Mouse (Mus musculus) hindbrain, embryonic 10.5 days (tissue): ENCODE data around the gene Ruvbl2. TPM values are rescaled to one million over a fixed set of nuclear protein-coding genes. Genes with fewer than 3 reads are reported as not detected.
A peak's percentile ranks its signal among the peaks of the same experiment; 100 is the strongest.

Experiments used
- DNase-seq: peaks from one replicate; pipeline ENCODE4 v3.0.0-alpha.2; 2017; ENCODE audit warnings: low spot score
- H3K27ac ChIP-seq: fragments of 300-500 bp; sonication (generic); 2 replicates; pipeline ENCODE4 v1.5.1; 2016; ENCODE audit warnings: mild to moderate bottlenecking, moderate library complexity
- H3K27me3 ChIP-seq: fragments of 300-500 bp; sonication (generic); 2 replicates; pipeline ENCODE4 v1.6.1; 2016; ENCODE audit warnings: mild to moderate bottlenecking; ENCODE audit not compliant: poor library complexity, insufficient read depth, severe bottlenecking
- H3K36me3 ChIP-seq: fragments of 300-500 bp; sonication (generic); 2 replicates; pipeline ENCODE4 v1.6.1; 2016; ENCODE audit warnings: mild to moderate bottlenecking, moderate library complexity
- H3K4me1 ChIP-seq: fragments of 300-500 bp; sonication (generic); replicated peaks from 2 replicates; pipeline ENCODE4 v1.6.1; 2016; ENCODE audit warnings: mild to moderate bottlenecking
- H3K4me3 ChIP-seq: fragments of 300-500 bp; sonication (generic); 2 replicates; pipeline ENCODE4 v1.5.1; 2016; ENCODE audit warnings: mild to moderate bottlenecking, moderate library complexity
- H3K9me3 ChIP-seq: fragments of 300-500 bp; sonication (generic); 2 replicates; pipeline ENCODE4 v1.6.1; 2016; ENCODE audit warnings: mild to moderate bottlenecking, moderate library complexity
- WGBS: fragments of 180-500 bp; shearing (Covaris S2); methylation state at CpG from one replicate; pipeline ENCODE4 v1.1.7; 2016; 5-methylcytosine and 5-hydroxymethylcytosine counted together
- polyA plus RNA-seq: library from polyadenylated mRNA; unstranded; fragments of >200 nt; fragmentation: Nextera tagmentation; extraction: Ambion mirVana; gene quantifications from 2 replicates; pipeline ENCODE4 v1.2.1, GENCODE M21; 2016

The Ruvbl2 gene
- polyA plus RNA-seq, 1 experiment from 2014 or later, result 192 TPM

GRCm38 (mm10) chr7:45458748-45459563, 21.1 kb upstream of the Ruvbl2 start:
- no peaks in the 10 kb centered on the region for H3K9me3 ChIP-seq

GRCm38 (mm10) chr7:45457204-45458060, 19.5 kb upstream of the Ruvbl2 start:
- Histone ChIP-seq H3K27me3 (no peaks in the 10 kb centered on the region), H3K9me3 (no peaks in the 10 kb centered on the region), H3K36me3 (peaks cover 77% of the 10 kb centered on the region), H3K4me3 (peak overlapping the region; percentile 91), H3K27ac (peak overlapping the region; percentile 96; the same call in 1 of the 2 replicates), H3K4me1 (peaks cover 44% of the 10 kb centered on the region)
- no peak for DNase-seq
- 76% methylated on average over 10 of the region's 10 CpGs for WGBS

More at GRCm38 (mm10) chr7:45458748-45459563, 21.1 kb upstream of the Ruvbl2 start:
- Histone ChIP-seq H3K4me3 (peak overlapping the region; percentile 91), H3K4me1 (peaks cover 44% of the 10 kb centered on the region), H3K27me3 (no peaks in the 10 kb centered on the region), H3K36me3 (peaks cover 78% of the 10 kb centered on the region), H3K27ac (peak overlapping the region; percentile 96)
- DNase-seq, result peak; percentile 88
- WGBS, result under 1% methylated on average over 43 of the region's 43 CpGs

GRCm38 (mm10) chr7:45456721-45457203, 18.9 kb upstream of the Ruvbl2 start:
- WGBS, result 58% methylated on average over 9 of the region's 9 CpGs
- Histone ChIP-seq H3K27ac (no peak overlapping the region), H3K9me3 (no peaks in the 10 kb centered on the region), H3K36me3 (peaks cover 78% of the 10 kb centered on the region), H3K4me3 (peak overlapping the region; percentile 91; the same call in 1 of the 2 replicates), H3K27me3 (no peaks in the 10 kb centered on the region), H3K4me1 (peaks cover 42% of the 10 kb centered on the region)
- DNase-seq, result peak; percentile 36

GRCm38 (mm10) chr7:45455932-45456696, 18.2 kb upstream of the Ruvbl2 start:
- H3K4me1 ChIP-seq, result peaks cover 36% of the 10 kb centered on the region
- H3K36me3 ChIP-seq, result peaks cover 74% of the 10 kb centered on the region
- peak overlapping the region; percentile 91; the same call in 1 of the 2 replicates for H3K4me3 ChIP-seq
- H3K27ac ChIP-seq, result no peak overlapping the region
- H3K9me3 ChIP-seq, result no peaks in the 10 kb centered on the region
- H3K27me3 ChIP-seq, result no peaks in the 10 kb centered on the region
- 81% methylated on average over 13 of the region's 13 CpGs for WGBS
- no peak for DNase-seq

- H3K27me3 ChIP-seq, result no peaks in the 10 kb centered on the region
- H3K4me3 ChIP-seq, result no peak overlapping the region
- no peaks in the 10 kb centered on the region for H3K9me3 ChIP-seq
- no peak for DNase-seq
- WGBS, result 89% methylated on average over 15 of the region's 15 CpGs
- H3K36me3 ChIP-seq, result peaks cover 73% of the 10 kb centered on the region
- H3K4me1 ChIP-seq, result peaks cover 24% of the 10 kb centered on the region
- no peak overlapping the region for H3K27ac ChIP-seq
Measured at GRCm38 (mm10) chr7:45454971-45455370, 17.1 kb upstream of the Ruvbl2 start.

- Histone ChIP-seq H3K4me3 (peak overlapping the region; percentile 4; the same call in 1 of the 2 replicates), H3K27ac (no peak overlapping the region), H3K9me3 (no peaks in the 10 kb centered on the region), H3K36me3 (peaks cover 73% of the 10 kb centered on the region), H3K4me1 (0 out of 2 replicates have a peak, but pooled peaks cover 3% of the 10 kb centered on the region), H3K27me3 (no peaks in the 10 kb centered on the region)
- WGBS, result 53% methylated on average over 23 of the region's 23 CpGs
- DNase-seq, result peak; percentile 81
Measured at GRCm38 (mm10) chr7:45451344-45451982, 13.6 kb upstream of the Ruvbl2 start.

GRCm38 (mm10) chr7:45449974-45450373, 12.1 kb upstream of the Ruvbl2 start:
- no peaks in the 10 kb centered on the region for H3K9me3 ChIP-seq
- no peak overlapping the region for H3K4me3 ChIP-seq
- 94% methylated on average over 1 of the region's 1 CpGs for WGBS
- no peak overlapping the region for H3K27ac ChIP-seq
- no peak for DNase-seq
- H3K36me3 ChIP-seq, result peaks cover 71% of the 10 kb centered on the region
- H3K27me3 ChIP-seq, result no peaks in the 10 kb centered on the region
- 0 out of 2 replicates have a peak, but pooled peaks cover 3% of the 10 kb centered on the region for H3K4me1 ChIP-seq

GRCm38 (mm10) chr7:45447325-45447990, 9.6 kb upstream of the Ruvbl2 start:
- Histone ChIP-seq H3K27ac (no peak overlapping the region), H3K4me3 (no peak overlapping the region), H3K9me3 (no peaks in the 10 kb centered on the region), H3K4me1 (0 out of 2 replicates have a peak, but pooled peaks cover 3% of the 10 kb centered on the region), H3K27me3 (no peaks in the 10 kb centered on the region), H3K36me3 (peaks cover 73% of the 10 kb centered on the region)
- 32% methylated on average over 11 of the region's 11 CpGs for WGBS
- peak; percentile 32 for DNase-seq

GRCm38 (mm10) chr7:45446589-45446988, 8.7 kb upstream of the Ruvbl2 start:
- no peak for DNase-seq
- Histone ChIP-seq H3K4me3 (no peak overlapping the region), H3K27me3 (no peaks in the 10 kb centered on the region), H3K27ac (no peak overlapping the region), H3K9me3 (no peaks in the 10 kb centered on the region), H3K4me1 (0 out of 2 replicates have a peak, but pooled peaks cover 3% of the 10 kb centered on the region), H3K36me3 (peaks cover 71% of the 10 kb centered on the region)

- 90% methylated on average over 22 of the region's 22 CpGs for WGBS
- DNase-seq, result no peak
Measured at GRCm38 (mm10) chr7:45443526-45444420, 5.9 kb upstream of the Ruvbl2 start.

More at GRCm38 (mm10) chr7:45443526-45444420, 5.9 kb upstream of the Ruvbl2 start:
- no peak overlapping the region for H3K4me3 ChIP-seq
- H3K4me1 ChIP-seq, result 0 out of 2 replicates have a peak, but pooled peaks cover 3% of the 10 kb centered on the region
- peaks cover 81% of the 10 kb centered on the region for H3K36me3 ChIP-seq
- no peak overlapping the region for H3K27ac ChIP-seq
- no peaks in the 10 kb centered on the region for H3K9me3 ChIP-seq
- no peaks in the 10 kb centered on the region for H3K27me3 ChIP-seq
